Mouse (Mus musculus) 3T3-L1 (cell line): ENCODE results near the gene F3.

Experiments used
- DNase-seq: peaks from one replicate; pipeline ENCODE4 v3.0.0-alpha.2; 2015; ENCODE audit warnings: low read depth, low spot score

F3 gene

DNA sequence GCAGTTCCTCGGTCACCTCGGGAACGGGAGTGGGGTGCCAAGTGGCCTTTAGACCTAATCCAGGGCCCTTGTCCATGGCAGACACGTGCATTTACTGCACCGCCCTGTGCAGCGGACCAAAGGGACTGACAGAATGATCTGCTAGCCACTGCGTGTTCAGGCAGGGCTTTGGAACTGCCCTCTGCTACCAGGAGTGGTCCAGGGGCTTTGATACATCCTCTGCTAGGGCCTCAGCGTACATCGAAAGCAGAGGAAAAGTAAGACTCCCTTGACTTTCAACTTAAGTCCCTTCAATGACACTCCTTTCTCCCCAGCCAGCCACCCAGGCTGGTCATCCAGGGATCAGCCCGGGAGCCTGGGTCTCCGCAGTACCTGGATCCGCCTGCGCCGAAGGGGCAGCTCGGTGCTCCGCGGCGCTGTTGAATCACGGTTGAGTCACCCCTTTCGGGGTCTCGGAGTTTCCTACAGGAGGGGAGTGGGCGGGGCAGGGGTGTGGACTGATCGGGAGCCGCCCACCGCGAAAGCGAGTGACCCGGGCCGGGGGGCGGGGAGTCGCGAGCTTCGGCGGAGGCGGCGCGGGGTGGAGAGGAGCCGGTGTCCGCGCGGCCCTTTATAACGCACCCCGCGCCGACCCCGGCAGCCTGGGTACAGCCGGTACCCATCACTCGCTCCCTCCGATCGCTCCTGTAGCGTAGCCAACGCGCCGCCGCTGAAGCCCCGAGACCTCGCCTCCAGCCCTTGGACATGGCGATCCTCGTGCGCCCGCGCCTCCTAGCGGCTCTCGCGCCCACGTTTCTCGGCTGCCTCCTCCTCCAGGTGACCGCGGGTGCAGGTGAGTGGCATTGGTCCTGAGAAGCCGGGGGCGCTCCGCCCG lies at the start of gene F3:
TSS of gene F3 (plus strand) at position 567 of the 874 bp plus-strand sequence.
- peak; percentile 91 for DNase-seq

- DNase-seq: no peak
Measured at GRCm38 (mm10) chr3:121678935-121679334, 44.4 kb upstream of the F3 start.

- DNase-seq: no peak
Measured at GRCm38 (mm10) chr3:121679443-121679842, 43.9 kb upstream of the F3 start.

DNA sequence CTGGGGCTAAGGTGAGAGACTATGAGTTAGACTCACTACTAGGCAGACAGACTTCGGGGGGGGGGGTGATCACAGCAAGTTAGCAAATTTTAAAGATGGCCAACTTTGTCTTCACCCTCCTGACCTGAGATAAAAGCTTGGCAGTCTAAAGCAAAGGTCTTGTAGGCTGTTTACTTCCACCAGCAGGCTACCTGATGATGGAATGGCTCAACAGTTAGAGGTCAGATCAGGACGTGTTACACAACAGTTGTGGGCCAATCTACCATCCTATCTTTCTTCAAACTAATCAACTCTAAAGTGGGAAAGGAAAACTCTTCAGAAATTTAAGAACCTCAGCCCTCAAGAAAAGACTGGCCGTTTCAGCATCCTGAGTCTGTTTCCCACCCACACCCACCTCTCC lies 43.1 kb upstream of the F3 start:
- no peak for DNase-seq

GRCm38 (mm10) chr3:121682439-121683411 lies 40.6 kb upstream of the F3 start:
- DNase-seq: peak; percentile 68

DNA sequence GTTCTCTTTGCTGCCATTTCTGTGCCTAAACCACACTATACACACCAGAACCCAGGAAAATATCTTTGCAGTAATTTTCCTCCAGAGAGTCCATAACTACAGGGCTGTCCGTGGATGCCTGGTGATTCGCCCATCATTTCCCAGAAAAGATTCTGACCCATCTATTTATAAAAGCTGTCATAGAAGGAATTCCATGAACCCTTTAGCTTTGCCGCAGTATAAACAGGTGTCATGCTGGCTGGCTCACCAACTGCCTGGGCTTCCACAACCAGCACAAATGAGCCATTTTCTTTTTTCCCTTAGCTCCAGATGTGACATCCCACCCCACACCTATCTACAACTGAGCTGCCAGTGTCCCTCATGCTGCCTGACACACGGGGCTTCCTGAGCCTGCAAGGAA lies 38.8 kb upstream of the F3 start:
- peak; percentile 44 for DNase-seq

DNA sequence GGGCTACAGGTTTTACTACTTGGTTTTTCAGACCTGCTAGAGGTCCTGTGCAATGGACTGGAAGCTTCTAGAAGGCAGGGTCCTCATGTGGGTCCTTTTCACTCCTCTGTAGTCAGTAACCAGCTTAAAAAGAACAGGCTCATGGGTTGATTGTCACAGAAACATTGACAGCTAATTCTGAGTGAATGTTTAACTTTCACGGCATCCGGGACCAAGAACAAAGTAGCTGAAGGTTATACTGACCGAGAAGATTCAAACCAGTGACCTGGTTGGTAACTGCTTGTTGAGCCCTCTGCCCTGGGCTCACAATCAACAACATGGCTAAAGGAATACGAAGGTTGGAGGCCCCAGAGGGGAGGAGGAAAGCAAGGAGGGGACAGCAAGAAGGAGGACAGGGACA lies 38.4 kb upstream of the F3 start:
- no peak for DNase-seq

DNA sequence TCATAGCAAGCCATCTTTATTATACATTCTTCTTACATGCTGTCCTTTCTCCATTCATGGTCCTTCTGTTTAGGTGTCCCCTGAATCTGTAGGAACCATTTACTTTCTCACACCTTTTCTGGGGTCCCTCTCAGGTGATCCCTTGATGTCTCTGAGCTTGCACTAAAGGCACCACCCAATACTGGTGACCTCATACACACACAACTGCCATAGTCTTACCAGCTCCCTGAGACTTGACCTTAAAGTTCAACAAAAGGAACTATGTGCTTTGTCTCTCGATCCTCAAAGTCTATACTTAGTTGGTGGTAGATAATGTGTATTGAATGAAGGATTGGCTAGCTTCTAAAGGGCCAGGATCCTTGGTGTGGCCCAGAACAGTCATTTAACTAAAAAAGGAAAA lies 37.4 kb upstream of the F3 start:
- DNase-seq: no peak

GRCm38 (mm10) chr3:121686408-121686911 lies 36.9 kb upstream of the F3 start:
- DNase-seq: no peak

GRCm38 (mm10) chr3:121687741-121688140 lies 35.6 kb upstream of the F3 start:
- no peak for DNase-seq

DNA sequence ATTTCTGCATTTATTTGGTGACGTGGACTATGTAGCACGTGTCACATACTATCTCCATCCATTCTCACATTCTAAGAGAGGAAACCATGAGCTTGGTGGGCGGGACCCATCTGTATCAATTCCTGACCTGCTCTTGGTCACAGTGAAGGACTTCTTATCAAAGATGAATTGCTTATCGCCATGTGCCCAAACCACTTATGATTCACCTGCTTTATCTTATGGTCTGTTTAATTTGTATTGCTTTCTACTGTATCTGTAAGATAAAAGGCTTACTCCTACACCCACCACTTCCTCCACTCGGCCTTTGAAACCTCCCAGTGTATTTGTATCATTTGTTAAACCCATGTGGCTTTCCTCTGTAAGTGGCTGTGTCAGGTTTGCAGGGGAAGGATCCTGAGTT lies 34.3 kb upstream of the F3 start:
- DNase-seq: no peak

- DNase-seq: no peak
Measured at GRCm38 (mm10) chr3:121689697-121690096, 33.6 kb upstream of the F3 start.

DNA sequence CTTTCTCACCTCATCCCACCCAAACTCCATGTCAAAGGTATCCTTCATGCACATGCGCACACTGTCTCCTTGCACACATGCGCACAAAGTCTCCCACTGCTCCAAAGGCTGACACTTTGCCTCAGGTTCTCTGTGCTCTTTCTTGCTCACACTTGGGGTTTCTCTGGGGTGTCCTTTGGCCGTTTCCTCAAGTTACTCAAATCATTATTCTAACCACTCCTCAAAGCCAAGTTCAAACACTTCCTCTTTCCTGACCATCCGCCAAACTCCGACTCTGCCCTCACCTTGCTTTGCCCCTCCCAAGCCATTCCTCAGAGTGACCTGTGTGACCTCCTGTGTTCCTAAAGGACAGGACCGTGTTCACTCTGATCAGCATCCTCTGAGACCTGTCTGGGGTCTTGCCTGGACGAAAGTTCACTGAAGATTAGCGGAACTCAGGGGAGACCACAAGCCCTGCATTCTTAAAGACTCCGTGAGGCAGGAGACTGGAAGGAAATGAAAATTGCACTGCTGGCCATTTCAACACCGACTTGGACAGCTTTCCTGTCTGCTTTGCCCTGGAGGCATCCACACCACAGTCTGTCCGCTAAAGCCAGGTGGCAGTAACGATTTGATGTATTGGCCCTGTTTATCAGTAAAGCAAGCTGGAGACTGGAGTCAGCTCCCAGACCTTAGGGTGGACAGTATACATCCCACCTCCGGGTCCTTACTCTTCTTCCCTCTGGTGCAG lies 30.2 kb upstream of the F3 start:
- no peak for DNase-seq

DNA sequence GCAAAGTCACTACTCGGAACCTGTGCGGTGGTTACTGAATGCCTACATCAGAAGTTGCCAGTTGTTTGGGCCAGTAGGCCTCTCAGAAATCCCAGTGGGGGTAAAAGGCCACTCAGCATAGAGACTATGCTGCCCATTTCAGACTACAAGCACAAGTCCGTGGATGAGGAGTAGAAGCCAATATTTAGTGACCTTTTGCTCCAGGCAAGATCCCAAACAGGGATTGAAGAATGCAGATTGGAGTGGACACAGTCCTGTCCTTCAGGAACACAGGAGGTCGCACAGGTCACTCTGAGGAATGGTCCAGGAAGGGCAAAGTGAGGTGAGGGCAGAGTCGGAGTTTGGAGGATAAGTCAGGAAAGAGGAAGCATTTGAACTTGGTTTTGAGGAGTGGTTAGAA lies 29.6 kb upstream of the F3 start:
- no peak for DNase-seq

DNA sequence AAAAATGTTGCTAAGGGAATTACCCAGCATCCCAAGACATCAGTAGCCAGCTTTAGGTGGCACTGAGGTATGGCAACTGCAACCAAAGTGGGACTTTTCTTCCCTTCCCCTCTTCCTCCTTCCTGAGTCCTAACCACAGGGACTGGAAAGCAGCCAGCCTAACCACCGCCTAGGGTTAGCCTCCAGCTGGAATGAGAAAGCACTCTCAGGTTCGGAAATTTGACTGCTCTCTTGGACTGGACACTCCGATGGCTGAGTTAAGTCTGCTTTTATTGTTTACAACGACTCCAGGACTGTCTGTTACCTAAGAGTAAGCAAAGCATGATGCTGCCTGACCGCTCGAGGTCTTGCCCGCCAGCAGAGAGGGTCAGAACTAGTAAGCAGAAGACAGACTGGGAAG lies 26.2 kb upstream of the F3 start:
- peak; percentile 87 for DNase-seq

DNA sequence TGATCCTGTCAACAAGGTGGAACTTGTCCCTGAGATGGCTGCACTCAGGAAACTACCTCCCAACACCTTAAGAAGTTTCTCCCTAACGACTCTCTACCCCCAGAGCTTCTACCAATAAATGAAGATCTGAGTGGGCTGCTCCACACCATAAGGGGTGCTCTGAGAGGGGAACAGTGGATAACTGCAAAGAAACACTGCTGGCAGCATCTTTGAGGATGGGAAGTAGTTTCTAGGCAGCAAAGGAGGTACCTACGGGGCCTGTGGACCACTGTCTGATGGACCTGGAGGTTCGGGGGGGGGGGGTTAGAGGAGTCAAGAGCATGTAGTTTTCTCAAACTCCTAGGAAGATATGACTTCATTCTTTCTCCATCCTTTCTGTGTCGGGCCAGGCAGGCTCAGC lies 23.9 kb upstream of the F3 start:
- no peak for DNase-seq

DNA sequence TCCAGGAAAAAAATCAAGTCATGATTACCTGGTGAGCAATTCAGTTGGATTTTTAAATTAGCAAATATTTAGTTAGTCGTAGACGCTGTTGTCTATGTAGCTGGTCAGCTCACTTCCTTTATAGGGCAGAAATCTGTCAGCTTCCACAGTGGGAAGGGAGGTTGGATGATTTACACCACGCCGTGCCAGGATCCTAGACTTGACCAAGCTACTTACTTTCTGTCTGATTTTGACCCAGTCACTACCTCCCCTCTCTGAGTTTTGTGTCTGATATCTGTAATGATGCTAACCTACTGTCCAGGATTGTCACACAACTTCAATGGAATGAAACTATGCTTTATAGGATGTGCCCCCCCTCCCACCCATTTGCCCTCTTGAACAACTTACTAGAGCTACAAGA lies 23.5 kb upstream of the F3 start:
- DNase-seq: no peak

DNA sequence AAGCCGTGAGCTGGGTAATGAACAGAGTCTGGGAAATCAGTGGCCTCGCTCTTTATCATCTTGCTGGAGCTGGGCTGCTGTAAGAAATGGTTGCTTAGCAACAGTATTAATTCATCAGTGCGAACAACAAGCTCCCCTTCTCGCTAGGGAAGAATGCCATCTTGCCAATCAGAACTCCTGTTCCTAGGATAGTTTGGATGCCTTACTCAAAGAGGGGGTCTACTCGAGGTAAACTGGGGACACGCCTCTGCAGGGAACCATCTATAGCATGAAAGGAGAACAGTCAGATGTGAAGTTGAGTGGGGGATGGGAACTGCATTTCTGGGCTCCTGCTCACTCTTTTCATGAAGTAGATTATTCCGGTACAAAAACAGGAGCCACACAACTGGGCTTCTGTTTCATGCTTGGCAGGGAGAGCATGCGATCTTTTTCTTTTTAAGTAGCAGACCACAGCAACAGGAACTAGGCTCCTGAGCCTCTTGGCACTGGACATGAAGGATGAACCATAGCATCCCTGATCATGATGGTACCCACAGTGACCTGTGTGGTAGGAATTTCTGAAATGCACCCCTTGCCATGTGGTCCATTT lies 22.9 kb upstream of the F3 start:
- DNase-seq: peak; percentile 23

DNA sequence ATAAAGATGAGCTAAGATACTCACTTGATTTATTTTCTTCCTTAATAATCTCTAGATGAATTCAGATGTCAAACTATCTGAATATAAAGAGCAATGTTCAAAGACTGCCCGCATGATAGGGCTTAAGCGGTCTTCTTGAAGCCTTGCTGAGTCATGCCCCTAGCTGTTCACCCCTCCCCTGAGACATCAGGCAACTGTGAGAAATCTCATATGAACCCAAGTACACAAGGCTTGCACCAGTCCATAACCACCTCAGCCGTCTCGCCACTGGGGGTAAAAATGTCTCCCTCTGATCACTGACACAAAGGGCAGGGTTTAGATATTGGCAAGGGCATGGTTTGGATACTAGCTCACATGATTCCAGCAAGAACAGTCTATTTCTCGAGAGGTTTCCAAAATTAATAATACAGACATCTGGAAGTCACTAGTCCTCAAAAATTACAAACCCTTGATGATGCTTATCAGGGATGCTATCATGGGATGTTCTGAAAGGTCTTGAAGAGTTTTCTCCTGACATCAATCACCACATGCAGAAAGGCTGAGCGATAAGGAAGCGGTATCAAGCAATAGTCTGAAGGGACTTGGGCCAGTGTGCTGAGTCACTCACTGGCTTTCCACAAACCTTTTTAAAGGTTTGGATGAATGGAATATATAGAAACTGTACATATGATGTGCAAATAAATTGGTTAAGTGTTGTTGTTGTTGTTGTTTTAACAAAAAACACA lies 20.0 kb upstream of the F3 start:
- DNase-seq: peak; percentile 76

- peak; percentile 73 for DNase-seq
Measured at GRCm38 (mm10) chr3:121703880-121704243, 19.5 kb upstream of the F3 start.

DNA sequence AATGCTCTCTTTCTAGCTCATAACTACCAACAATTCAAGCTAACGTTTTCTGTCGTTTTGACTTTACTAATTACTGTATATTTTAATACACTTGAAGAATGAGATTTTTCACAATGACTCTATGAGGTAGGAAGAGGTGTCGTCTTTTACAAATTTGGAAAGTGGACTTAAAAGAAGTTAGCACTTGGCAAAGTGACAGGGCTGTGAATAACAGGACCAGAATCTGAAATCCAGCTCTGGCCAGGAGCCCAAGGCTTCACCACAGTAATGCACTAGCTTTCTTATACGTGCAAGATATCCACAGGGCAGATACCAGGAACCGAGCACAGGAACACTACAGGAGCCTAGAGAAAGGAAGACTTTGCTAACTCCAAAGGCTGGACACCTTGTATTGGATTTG lies 17.2 kb upstream of the F3 start:
- DNase-seq: peak; percentile 95
